Mouse (Mus musculus) T-cell, adult 2 months (primary cell): ENCODE data around the gene Cdkl3.
"Not testable (repeated sequence)": the region's sequence is repeated elsewhere in the genome, so short reads cannot be mapped to it uniquely, and the experiment has no call there.

Source experiments
- DNase-seq: peaks from one replicate; pipeline ENCODE4 v3.0.0; 2022; ENCODE audit warnings: low spot score

The Cdkl3 gene

GRCm38 (mm10) chr11:52079978-52080377 lies 76.0 kb downstream of the Cdkl3 start:
- DNase-seq, result no peak

- no peak for DNase-seq
Measured at GRCm38 (mm10) chr11:52080656-52081055, 76.6 kb downstream of the Cdkl3 start.

GRCm38 (mm10) chr11:52085857-52086203 lies 81.8 kb downstream of the Cdkl3 start:
- DNase-seq, result no peak

- no peak for DNase-seq
Measured at GRCm38 (mm10) chr11:52086204-52086864, 82.3 kb downstream of the Cdkl3 start.

GRCm38 (mm10) chr11:52089291-52089690 lies 85.3 kb downstream of the Cdkl3 start:
- no peak for DNase-seq

GRCm38 (mm10) chr11:52091261-52091660 lies 87.2 kb downstream of the Cdkl3 start:
- DNase-seq, result no peak

GRCm38 (mm10) chr11:52094568-52094967 lies 90.5 kb downstream of the Cdkl3 start:
- no peak for DNase-seq

- no peak for DNase-seq
Measured at GRCm38 (mm10) chr11:52097016-52097415, 93.0 kb downstream of the Cdkl3 start.

- no peak for DNase-seq
Measured at GRCm38 (mm10) chr11:52097596-52097995, 93.6 kb downstream of the Cdkl3 start.

GRCm38 (mm10) chr11:52098398-52098946 lies 94.5 kb downstream of the Cdkl3 start, which contains the start of gene Ppp2ca:
Gene Ppp2ca, plus strand, starts transcription at chr11:52098681.
- DNase-seq, result peak; percentile 99

GRCm38 (mm10) chr11:52099031-52099761 lies 95.2 kb downstream of the Cdkl3 start:
- peak; percentile 56 for DNase-seq

GRCm38 (mm10) chr11:52099771-52100219 lies 95.8 kb downstream of the Cdkl3 start:
- DNase-seq, result no peak

GRCm38 (mm10) chr11:52102977-52103376 lies 99.0 kb downstream of the Cdkl3 start:
- DNase-seq, result no peak

- no peak for DNase-seq
Measured at GRCm38 (mm10) chr11:52105503-52105902, 101.5 kb downstream of the Cdkl3 start.

- DNase-seq, result no peak
Measured at GRCm38 (mm10) chr11:52106037-52106436, 102.0 kb downstream of the Cdkl3 start.

GRCm38 (mm10) chr11:52106438-52106837 lies 102.4 kb downstream of the Cdkl3 start:
- DNase-seq, result no peak

GRCm38 (mm10) chr11:52108796-52109195 lies 104.8 kb downstream of the Cdkl3 start:
- DNase-seq, result no peak

- DNase-seq, result peak; percentile 52
Measured at GRCm38 (mm10) chr11:52109421-52109820, 105.4 kb downstream of the Cdkl3 start.

GRCm38 (mm10) chr11:52115479-52115878 lies 111.5 kb downstream of the Cdkl3 start:
- DNase-seq, result no peak

- not testable (repeated sequence) for DNase-seq
Measured at GRCm38 (mm10) chr11:52116117-52116516, 112.1 kb downstream of the Cdkl3 start.

GRCm38 (mm10) chr11:52117156-52117555 lies 113.1 kb downstream of the Cdkl3 start:
- DNase-seq, result no peak

- DNase-seq, result not testable (repeated sequence)
Measured at GRCm38 (mm10) chr11:52120415-52120814, 116.4 kb downstream of the Cdkl3 start.

- DNase-seq, result no peak
Measured at GRCm38 (mm10) chr11:52122045-52122444, 118.0 kb downstream of the Cdkl3 start.
